12 mouse cellular contexts compared by ENCODE assay signal in genomic region chr11:109476241-109476640, GRCm38 (mm10). TPM values are rescaled to one million over a fixed set of nuclear protein-coding genes. Genes with fewer than 3 reads are reported as not detected.
DNase-seq lines count a peak whose midpoint lies in the region; ATAC-seq lines count a peak whose summit lies in the region.
"Had no signal": no experiment of that assay in that cellular context is flagged by ENCODE, and none has a peak within 500 bp of the region (broad histone marks: within the 10 kb centered on the region; RNA-seq: fewer than 3 reads in every experiment).

No protein-coding gene starts in this region.

- 32% methylated on average over 2 of the region's 2 CpGs for WGBS in neural tube, embryonic 11.5 days
- WGBS in forebrain, embryonic 16.5 days: 9% methylated on average over 2 of the region's 2 CpGs
- WGBS in midbrain, embryonic 11.5 days: 11% methylated on average over 2 of the region's 2 CpGs

- H3K27ac ChIP-seq in neural tube, embryonic 11.5 days (ENCODE audit: low read depth, low read length): peak overlapping the region; percentile 58
- no peak overlapping the region; the same call in 1 of the 2 replicates for H3K27ac ChIP-seq in forebrain, embryonic 16.5 days (ENCODE audit: low read length)
- H3K27ac ChIP-seq in midbrain, embryonic 11.5 days (ENCODE audit: low read depth, low read length): peak overlapping the region; percentile 66
- H3K27ac ChIP-seq: gastrocnemius, adult 2 months; heart, embryonic 15.5 days had no signal

- no peak overlapping the region for H3K4me2 ChIP-seq in neural tube, embryonic 11.5 days (ENCODE audit: low read depth)
- H3K4me2 ChIP-seq in forebrain, embryonic 16.5 days (ENCODE audit: low read length): no peak overlapping the region
- peak overlapping the region; percentile 3; the same call in 1 of the 2 replicates for H3K4me2 ChIP-seq in midbrain, embryonic 11.5 days
- H3K4me2 ChIP-seq: heart, embryonic 15.5 days; kidney, embryonic 15.5 days had no signal

- ATAC-seq in neural tube, embryonic 11.5 days (ENCODE audit: insufficient read depth, low FRiP score, low TSS enrichment): 0 out of 2 replicates have a peak, but pooled peaks have one; percentile 32
- ATAC-seq in forebrain, embryonic 16.5 days: peak; percentile 26; the same call in 1 of the 2 replicates
- ATAC-seq in midbrain, embryonic 11.5 days (ENCODE audit: low FRiP score): peak; percentile 41
- no peak for ATAC-seq in monocyte, adult 5-6 weeks (replicated peaks; ENCODE audit: insufficient number of reproducible peaks, low FRiP score, low TSS enrichment, poor library complexity, severe bottlenecking)

- H3K27me3 ChIP-seq in neural tube, embryonic 11.5 days (ENCODE audit: control insufficient read depth, insufficient read depth, low read length): no peaks in the 10 kb centered on the region
- H3K27me3 ChIP-seq in forebrain, embryonic 16.5 days (replicated peaks; ENCODE audit: control insufficient read depth, insufficient read depth, low read length): no peaks in the 10 kb centered on the region
- H3K27me3 ChIP-seq in midbrain, embryonic 11.5 days (ENCODE audit: control insufficient read depth, insufficient read depth, low read length): peaks cover 7% of the 10 kb centered on the region
- H3K27me3 ChIP-seq: megakaryocyte, embryonic 14.5 days had no signal

- peak; percentile 34 for DNase-seq in neural tube, embryonic 11.5 days (ENCODE audit: low spot score)
- no peak for DNase-seq in neural tube, embryonic 10.5 days (ENCODE audit: extremely low spot score, low spot score)
- DNase-seq in midbrain, embryonic 11.5 days (ENCODE audit: low spot score, missing footprints): peak; percentile 92
- DNase-seq in lung, adult 18-20 months: no peak
- no peak for DNase-seq in layer of hippocampus, adult 11-12 months (ENCODE audit: low spot score)
- DNase-seq in frontal cortex, postnatal 36 days (ENCODE audit: low spot score in 2 of 2): no peak
- DNase-seq: gastrocnemius, adult 2 months had no signal

- H3K9me3 ChIP-seq in neural tube, embryonic 11.5 days (ENCODE audit: control insufficient read depth, low read length): no peaks in the 10 kb centered on the region
- H3K9me3 ChIP-seq in forebrain, embryonic 16.5 days (ENCODE audit: control insufficient read depth, low read length): no peaks in the 10 kb centered on the region
- H3K9me3 ChIP-seq in midbrain, embryonic 11.5 days (ENCODE audit: control insufficient read depth, low read length): no peaks in the 10 kb centered on the region
- H3K9me3 ChIP-seq: heart, embryonic 15.5 days; kidney, embryonic 15.5 days; megakaryocyte, embryonic 14.5 days had no signal

- H3K36me3 ChIP-seq in neural tube, embryonic 11.5 days (ENCODE audit: control insufficient read depth, insufficient read depth, low read length): no peaks in the 10 kb centered on the region
- H3K36me3 ChIP-seq in forebrain, embryonic 16.5 days (ENCODE audit: control insufficient read depth, insufficient read depth): no peaks in the 10 kb centered on the region
- no peaks in the 10 kb centered on the region for H3K36me3 ChIP-seq in midbrain, embryonic 11.5 days (ENCODE audit: control insufficient read depth, insufficient read depth, low read length)
- H3K36me3 ChIP-seq: heart, embryonic 15.5 days; kidney, embryonic 15.5 days had no signal

- H3K4me3 ChIP-seq in neural tube, embryonic 11.5 days (ENCODE audit: low read depth, low read length): no peak overlapping the region
- no peak overlapping the region for H3K4me3 ChIP-seq in forebrain, embryonic 16.5 days (replicated peaks; ENCODE audit: low read length)
- no peak overlapping the region for H3K4me3 ChIP-seq in midbrain, embryonic 11.5 days (ENCODE audit: low read depth, low read length)
- H3K4me3 ChIP-seq: gastrocnemius, adult 2 months; heart, embryonic 15.5 days; kidney, embryonic 15.5 days; megakaryocyte, embryonic 14.5 days had no signal

- no peak overlapping the region for H3K9ac ChIP-seq in neural tube, embryonic 11.5 days (ENCODE audit: low read length)
- no peak overlapping the region for H3K9ac ChIP-seq in forebrain, embryonic 16.5 days (replicated peaks; ENCODE audit: low read depth, low read length)
- H3K9ac ChIP-seq in midbrain, embryonic 11.5 days (ENCODE audit: low read length): peak overlapping the region; percentile 38; the same call in 1 of the 2 replicates
- H3K9ac ChIP-seq: heart, embryonic 15.5 days; kidney, embryonic 15.5 days had no signal

- H3K4me1 ChIP-seq in neural tube, embryonic 11.5 days (ENCODE audit: control insufficient read depth, insufficient read depth, low read length): peaks cover 12% of the 10 kb centered on the region; the same call in 1 of the 2 replicates
- peaks cover 16% of the 10 kb centered on the region for H3K4me1 ChIP-seq in forebrain, embryonic 16.5 days (replicated peaks; ENCODE audit: control insufficient read depth, insufficient read depth, low read length)
- peaks cover 39% of the 10 kb centered on the region for H3K4me1 ChIP-seq in midbrain, embryonic 11.5 days (ENCODE audit: control insufficient read depth, insufficient read depth, low read length)

RNA-seq across cellular contexts. Expression of gene Slc16a6, which starts 2.8 kb away (rescaled TPM):
- polyA plus RNA-seq in neural tube, embryonic 11.5 days (2014; fragmentation: Nextera tagmentation; extraction: Ambion mirVana): 3.2 and 3.3 TPM in 2 replicates
- 4.1 and 5.4 TPM in 2 replicates for polyA plus RNA-seq in forebrain, embryonic 16.5 days (2015; fragmentation: Nextera tagmentation; extraction: Ambion mirVana)
- polyA plus RNA-seq in midbrain, embryonic 11.5 days (2014; fragmentation: Nextera tagmentation; extraction: Ambion mirVana): 3.6 TPM in 2 replicates
- 9.1 to 20.3 TPM (median 11.3 TPM) in 3 replicates for total RNA-seq in monocyte, adult 5-6 weeks (2017)

RNA-seq across cellular contexts. Expression of gene Arsg, which starts 3.1 kb away (rescaled TPM):
- 1.9 and 2.3 TPM in 2 replicates for polyA plus RNA-seq in neural tube, embryonic 11.5 days (2014; fragmentation: Nextera tagmentation; extraction: Ambion mirVana)
- polyA plus RNA-seq in forebrain, embryonic 16.5 days (2015; fragmentation: Nextera tagmentation; extraction: Ambion mirVana): 3.2 and 4.1 TPM in 2 replicates
- polyA plus RNA-seq in midbrain, embryonic 11.5 days (2014; fragmentation: Nextera tagmentation; extraction: Ambion mirVana): 2.9 and 4.7 TPM in 2 replicates
- 0.96 to 2.5 TPM (median 1.1 TPM) in 3 replicates for total RNA-seq in monocyte, adult 5-6 weeks (2017)

RNA-seq across cellular contexts. Expression of gene Amz2, which starts 50.5 kb away (rescaled TPM):
- polyA plus RNA-seq in neural tube, embryonic 11.5 days (2014; fragmentation: Nextera tagmentation; extraction: Ambion mirVana): 45.2 and 46.6 TPM in 2 replicates
- polyA plus RNA-seq in forebrain, embryonic 16.5 days (2015; fragmentation: Nextera tagmentation; extraction: Ambion mirVana): 70.5 and 74.0 TPM in 2 replicates
- polyA plus RNA-seq in midbrain, embryonic 11.5 days (2014; fragmentation: Nextera tagmentation; extraction: Ambion mirVana): 46.8 and 49.0 TPM in 2 replicates
- total RNA-seq in monocyte, adult 5-6 weeks (2017): 32.6 to 34.9 TPM (median 33.6 TPM) in 3 replicates

Comparison
In these comparisons a context has a peak if more than half of its experiments do, and no peak if none do; other contexts are left out.
1. DNase-seq: peak in neural tube, embryonic 11.5 days (single experiment) and midbrain, embryonic 11.5 days (single experiment); none in neural tube, embryonic 10.5 days (single experiment), lung, adult 18-20 months (0 of 2), layer of hippocampus, adult 11-12 months (single experiment) and frontal cortex, postnatal 36 days (0 of 2).